Mouse (Mus musculus) heart, embryonic 16.5 days (tissue): ENCODE measurements around the gene Pgam2. TPM values are rescaled to one million over a fixed set of nuclear protein-coding genes. Genes with fewer than 3 reads are reported as not detected.

Experiments
- ATAC-seq: fragments of 200-750 bp; cut with Nextera tagmentation; replicated peaks from 2 replicates; pipeline ENCODE4 v1.8.0; 2017; ENCODE audit warnings: moderate number of reproducible peaks; ENCODE audit not compliant: insufficient read depth, low FRiP score; ENCODE audit errors: extremely low read depth
- H3K27ac ChIP-seq: fragments of 300-500 bp; sonication (generic); 2 replicates; pipeline ENCODE4 v1.5.1; 2014; ENCODE audit warnings: mild to moderate bottlenecking, low read length, control low read depth, moderate library complexity
- H3K27me3 ChIP-seq: fragments of 300-500 bp; sonication (generic); 2 replicates; pipeline ENCODE4 v1.6.1; 2014; ENCODE audit warnings: low read length, mixed read lengths; ENCODE audit not compliant: control insufficient read depth, insufficient read depth
- H3K36me3 ChIP-seq: fragments of 300-500 bp; sonication (generic); 2 replicates; pipeline ENCODE4 v1.6.1; 2014; ENCODE audit not compliant: control insufficient read depth, insufficient read depth
- H3K4me1 ChIP-seq: fragments of 300-500 bp; sonication (generic); 2 replicates; pipeline ENCODE4 v1.6.1; 2014; ENCODE audit warnings: low read length, mixed read lengths; ENCODE audit not compliant: control insufficient read depth, insufficient read depth
- H3K4me2 ChIP-seq: fragments of 300-500 bp; sonication (generic); 2 replicates; pipeline ENCODE4 v1.6.1; 2014; ENCODE audit warnings: low read depth, mild to moderate bottlenecking, control low read depth, low read length
- H3K4me3 ChIP-seq: fragments of 300-500 bp; sonication (generic); 2 replicates; pipeline ENCODE4 v1.5.1; 2014; ENCODE audit warnings: mild to moderate bottlenecking, control low read depth, low read length
- H3K9ac ChIP-seq: fragments of 300-500 bp; sonication (generic); 2 replicates; pipeline ENCODE4 v1.6.1; 2014; ENCODE audit warnings: low read length, control low read depth
- H3K9me3 ChIP-seq: fragments of 300-500 bp; sonication (generic); replicated peaks from 2 replicates; pipeline ENCODE4 v1.6.1; 2016; ENCODE audit warnings: low read length; ENCODE audit not compliant: control insufficient read depth
- WGBS: fragments of 180-500 bp; shearing (Covaris S2); extraction: QIAGEN DNeasy Blood & Tissue Kit; methylation state at CpG from one replicate; pipeline ENCODE4 v1.1.7; 2014; 5-methylcytosine and 5-hydroxymethylcytosine counted together
- polyA plus RNA-seq: library from polyadenylated mRNA; unstranded; fragments of >200 nt; fragmentation: Nextera tagmentation; extraction: Ambion mirVana; gene quantifications from 2 replicates; pipeline ENCODE4 v1.2.1, GENCODE M21; 2015

Gene Pgam2
- polyA plus RNA-seq, 1 experiment from 2014 or later, result 1,143 TPM

DNA sequence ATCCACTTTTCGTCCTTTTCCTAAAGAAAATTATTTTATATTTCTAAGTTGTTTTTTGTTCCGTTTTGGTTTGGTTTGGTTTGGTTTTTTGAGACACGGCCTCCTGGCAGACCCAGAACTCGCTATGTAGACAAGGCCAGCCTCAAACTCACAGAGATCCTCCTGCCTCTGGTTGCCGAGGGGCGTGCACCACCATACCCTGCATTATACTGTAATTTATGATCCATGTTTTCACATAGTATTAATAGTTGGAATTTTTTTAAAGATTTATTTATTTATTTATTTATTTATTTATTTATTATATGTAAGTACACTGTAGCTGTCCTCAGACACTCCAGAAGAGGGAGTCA lies 40.9 kb downstream of the Pgam2 start:
- no peak for ATAC-seq
- peaks cover 2% of the 10 kb centered on the region for H3K36me3 ChIP-seq
- H3K9me3 ChIP-seq, result no peaks in the 10 kb centered on the region
- peak overlapping the region; percentile 70 for H3K9ac ChIP-seq
- peak overlapping the region; percentile 72 for H3K4me2 ChIP-seq
- H3K27ac ChIP-seq, result peak overlapping the region; percentile 96
- peaks cover 17% of the 10 kb centered on the region for H3K4me1 ChIP-seq
- no peaks in the 10 kb centered on the region for H3K27me3 ChIP-seq
- WGBS, result 21% methylated on average over 6 of the region's 6 CpGs
- H3K4me3 ChIP-seq, result peak overlapping the region; percentile 89

DNA sequence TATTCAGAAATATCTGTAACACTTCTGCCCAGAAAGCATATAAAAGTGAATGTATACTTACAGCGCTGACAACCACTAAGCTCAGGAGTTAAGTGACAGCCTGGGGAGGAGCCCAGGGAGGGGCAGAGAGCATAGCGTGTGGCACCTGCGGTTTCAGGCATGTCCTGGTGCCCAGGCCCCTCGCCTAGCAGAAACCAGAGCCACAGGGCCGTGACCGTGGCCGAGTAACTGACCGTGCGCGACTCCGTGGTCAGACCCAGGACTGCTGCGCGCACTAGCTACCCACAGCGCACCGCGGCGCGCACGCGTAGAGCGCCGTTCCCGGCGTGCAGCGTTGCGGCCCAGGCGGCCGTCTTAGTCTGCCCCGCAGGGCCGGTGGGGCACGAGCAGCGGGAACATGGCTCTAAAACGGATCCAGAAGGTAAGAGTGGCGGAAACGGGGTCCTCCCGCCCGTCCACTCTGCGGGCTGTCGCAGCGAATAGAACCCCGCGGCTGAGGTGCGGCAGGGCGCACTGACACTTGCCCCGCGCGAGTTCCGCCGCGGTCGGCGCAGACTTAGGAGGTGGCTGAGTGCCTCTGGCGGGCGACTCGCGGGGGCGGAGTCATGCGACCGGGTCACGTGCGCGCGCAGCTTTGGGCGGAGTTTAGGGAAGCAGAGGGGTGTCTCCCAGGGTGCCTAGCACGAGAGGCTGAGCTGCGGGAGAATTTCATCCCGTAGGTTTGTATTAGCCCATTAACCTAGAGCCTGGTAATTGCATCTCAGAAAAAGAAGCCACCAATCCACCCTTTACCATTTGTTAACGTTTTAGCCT lies 41.5 kb downstream of the Pgam2 start, which contains the start of gene Urgcp:
Urgcp (minus strand) TSS at position 557 of the 813 bp plus-strand sequence.
- peak; percentile 98 for ATAC-seq
- Histone ChIP-seq H3K36me3 (peaks cover 2% of the 10 kb centered on the region; the same call in 1 of the 2 replicates), H3K4me1 (peaks cover 17% of the 10 kb centered on the region), H3K9me3 (no peaks in the 10 kb centered on the region), H3K27me3 (no peaks in the 10 kb centered on the region), H3K4me2 (peak within 1 kb of the TSS; percentile 72), H3K4me3 (peak within 1 kb of the TSS; percentile 89), H3K9ac (peak within 1 kb of the TSS; percentile 98), H3K27ac (peak within 1 kb of the TSS; percentile 96)
- 0% methylated on average over 68 of the region's 68 CpGs for WGBS

DNA sequence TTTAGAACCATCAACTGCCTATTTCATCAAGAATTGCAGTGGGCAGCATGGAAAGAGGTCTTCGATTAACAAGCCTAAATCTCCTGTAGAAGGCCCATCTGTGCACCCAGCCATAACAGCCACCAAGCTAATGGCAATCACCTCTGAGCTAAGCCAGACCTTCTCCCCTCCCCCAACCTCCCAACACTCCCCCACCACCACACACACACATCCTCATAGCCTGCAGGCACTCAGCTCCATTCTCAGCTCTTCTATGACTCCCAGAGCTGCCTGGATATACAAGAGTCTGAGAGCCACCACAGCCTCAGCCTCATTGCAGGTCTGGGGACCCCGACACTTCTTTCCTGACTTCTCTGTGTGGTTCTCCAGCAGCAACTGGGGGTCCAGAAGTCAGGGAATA lies 49.8 kb downstream of the Pgam2 start:
- Histone ChIP-seq H3K9me3 (peaks cover 19% of the 10 kb centered on the region), H3K4me1 (no peaks in the 10 kb centered on the region), H3K9ac (no peak overlapping the region), H3K4me2 (no peak overlapping the region), H3K4me3 (no peak overlapping the region), H3K36me3 (peaks cover 16% of the 10 kb centered on the region), H3K27ac (no peak overlapping the region), H3K27me3 (no peaks in the 10 kb centered on the region)
- ATAC-seq, result no peak
- 85% methylated on average over 2 of the region's 2 CpGs for WGBS

Other genes with a start within 250 kb of the Pgam2 start
- 0.17 TPM in 1 of 2 replicates, not detected in the other for gene Ankrd36, start 234.0 kb downstream of the Pgam2 start, polyA plus RNA-seq
- gene Mrps24, start 88.1 kb downstream of the Pgam2 start, polyA plus RNA-seq, result 197 and 201 TPM in 2 replicates
- 39.3 and 42.2 TPM in 2 replicates for gene Urgcp, start 41.4 kb downstream of the Pgam2 start, polyA plus RNA-seq
- gene Dbnl, start 15.2 kb downstream of the Pgam2 start, polyA plus RNA-seq, result 82.8 and 86.7 TPM in 2 replicates
- 6.2 and 6.4 TPM in 2 replicates for gene Polm, start 34.3 kb upstream of the Pgam2 start, polyA plus RNA-seq
- gene Aebp1, start 58.2 kb upstream of the Pgam2 start, polyA plus RNA-seq, result 35.7 and 36.5 TPM in 2 replicates
- gene Pold2, start 74.6 kb upstream of the Pgam2 start, polyA plus RNA-seq, result 113 and 115 TPM in 2 replicates
- 3,470 and 5,161 TPM in 2 replicates for gene Myl7, start 95.0 kb upstream of the Pgam2 start, polyA plus RNA-seq
- gene Gck, start 146.3 kb upstream of the Pgam2 start, polyA plus RNA-seq, result 0.75 and 1.2 TPM in 2 replicates
- 38.3 and 40.5 TPM in 2 replicates for gene Ykt6, start 152.0 kb upstream of the Pgam2 start, polyA plus RNA-seq